Mouse (Mus musculus) T-cell, adult 2 months (primary cell): ENCODE measurements at regions not wholly inside any gene's neighbourhood (a gene's known extent, or its start where the extent isn't known, plus 50 kb on each side); places are given as distances from the start of the nearest gene placed in this dataset.

Source experiments
- DNase-seq: peaks from one replicate; pipeline ENCODE4 v3.0.0; 2022; ENCODE audit warnings: low spot score

DNA sequence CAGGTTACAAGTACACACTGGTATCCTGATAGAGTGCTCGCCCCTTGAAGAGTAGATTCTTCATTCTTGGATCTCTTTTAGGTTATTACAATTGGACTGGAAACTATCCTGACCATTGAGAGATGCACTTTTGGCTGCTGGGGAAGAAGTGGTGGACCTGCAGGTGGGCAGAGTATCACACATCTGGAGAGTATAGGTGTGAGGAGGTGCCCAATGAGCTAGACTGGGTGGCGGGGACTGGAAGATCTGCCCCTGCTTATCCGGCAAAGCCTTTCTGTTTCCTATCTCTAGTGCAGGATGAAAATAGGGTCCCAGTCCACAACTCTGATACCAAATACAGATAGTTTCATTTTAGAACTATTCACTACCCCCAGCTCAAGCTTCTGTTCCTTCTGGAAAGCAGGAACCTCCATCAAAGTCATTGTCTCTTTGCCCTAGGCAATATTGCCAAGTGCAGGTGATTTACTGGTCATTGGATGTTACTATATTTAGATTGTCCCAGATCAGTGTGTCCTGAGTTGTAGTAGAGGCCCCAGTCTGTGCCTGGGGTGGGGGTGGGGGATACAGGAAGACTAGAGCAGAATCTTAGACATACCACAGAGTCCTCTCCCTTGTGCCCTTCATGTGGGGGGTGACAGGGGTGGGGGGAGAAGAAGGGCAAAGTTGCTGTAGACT lies 62.5 kb upstream of the Ube2e1 start:
- no peak for DNase-seq

DNA sequence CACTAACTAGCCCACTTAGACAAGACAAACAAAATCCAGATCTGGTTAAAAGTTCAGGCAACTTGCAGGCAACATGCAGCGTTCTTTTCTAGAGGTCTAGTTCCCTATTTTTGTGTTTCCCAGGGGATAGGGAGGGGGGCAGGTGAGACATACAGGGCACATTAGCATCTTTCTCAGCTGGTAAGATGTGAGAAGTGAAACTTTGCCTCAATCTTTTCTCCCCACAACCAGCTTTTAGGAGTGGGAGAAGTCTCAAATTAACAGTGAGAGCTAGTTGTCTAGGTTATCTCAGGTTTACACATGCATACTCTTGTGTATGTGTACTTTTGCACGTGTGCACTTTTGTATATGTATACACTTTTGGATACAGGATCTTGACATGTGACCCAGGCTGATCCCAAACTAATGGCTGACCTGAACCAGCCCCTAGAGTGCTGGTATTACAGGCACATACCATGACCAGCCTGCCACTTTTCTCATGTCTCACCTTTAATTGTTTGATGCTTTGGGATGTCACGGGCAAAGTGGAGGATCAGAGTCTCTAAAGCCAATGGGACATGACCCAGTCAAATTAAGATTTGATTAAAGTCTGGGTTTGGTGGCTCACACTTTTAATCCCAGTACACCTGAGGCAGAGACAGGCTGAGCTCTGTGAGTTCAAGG lies 60.3 kb upstream of the Ube2e1 start:
- DNase-seq, result no peak

DNA sequence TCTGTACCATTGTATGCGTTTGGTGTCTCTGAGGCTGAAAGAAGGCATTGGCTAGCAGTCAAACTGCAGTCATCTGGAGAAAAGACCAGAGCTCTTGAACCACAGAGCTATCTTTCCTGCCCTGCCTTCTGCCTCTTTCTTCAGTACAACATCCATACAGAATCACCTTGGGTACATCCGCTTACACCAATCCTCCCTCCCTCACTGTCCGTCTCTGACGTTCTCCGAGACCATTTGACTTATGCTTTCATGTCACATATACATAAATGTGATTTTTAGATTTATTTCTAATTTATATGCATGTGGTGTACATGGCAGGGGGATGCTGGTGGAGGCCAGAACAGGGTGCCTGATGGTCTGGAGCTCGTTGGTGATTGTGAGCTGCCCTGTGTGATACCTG lies 57.7 kb upstream of the Ube2e1 start:
- no peak for DNase-seq

DNA sequence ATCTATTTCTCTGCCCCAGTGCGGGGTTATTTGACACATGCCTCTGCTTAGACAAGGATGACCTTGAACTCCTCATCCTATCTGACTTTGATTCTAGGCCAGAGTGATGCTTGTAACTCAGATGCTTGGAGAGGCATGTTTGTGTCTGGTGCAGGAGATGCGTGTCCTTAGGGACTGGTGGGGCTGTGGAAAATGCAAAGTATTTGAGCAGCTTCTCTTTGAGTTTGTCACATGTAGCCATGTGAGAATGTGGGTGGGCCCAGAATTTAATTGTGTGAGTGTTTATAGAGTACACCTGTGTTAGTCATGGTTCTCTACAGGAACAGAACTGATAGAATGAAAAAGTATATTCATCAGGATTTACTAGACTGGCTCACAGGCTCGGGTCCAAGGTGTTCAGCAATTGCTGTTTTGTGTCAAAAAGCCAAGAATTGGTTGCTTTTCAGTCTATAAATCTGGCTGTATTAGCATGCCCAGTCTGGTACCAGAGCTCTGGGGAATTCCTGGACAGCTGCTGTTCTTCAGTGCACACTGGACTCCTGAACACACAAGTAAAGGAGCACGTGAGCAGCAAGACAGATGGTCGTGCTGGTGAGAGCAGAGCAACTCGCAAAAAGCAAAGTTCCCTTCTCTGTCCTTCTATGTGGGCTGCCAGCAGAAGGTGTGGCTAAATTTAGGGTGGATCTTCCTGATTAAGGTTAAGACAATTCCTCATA lies 54.5 kb upstream of the Ube2e1 start:
- DNase-seq, result no peak
